Mouse (Mus musculus): ENCODE measurements around the gene Tmem30a. TPM values are rescaled to one million over a fixed set of nuclear protein-coding genes. Genes with fewer than 3 reads are reported as not detected.

Gene Tmem30a
- polyA plus RNA-seq, 1 experiment, result 23.0 TPM

DNA sequence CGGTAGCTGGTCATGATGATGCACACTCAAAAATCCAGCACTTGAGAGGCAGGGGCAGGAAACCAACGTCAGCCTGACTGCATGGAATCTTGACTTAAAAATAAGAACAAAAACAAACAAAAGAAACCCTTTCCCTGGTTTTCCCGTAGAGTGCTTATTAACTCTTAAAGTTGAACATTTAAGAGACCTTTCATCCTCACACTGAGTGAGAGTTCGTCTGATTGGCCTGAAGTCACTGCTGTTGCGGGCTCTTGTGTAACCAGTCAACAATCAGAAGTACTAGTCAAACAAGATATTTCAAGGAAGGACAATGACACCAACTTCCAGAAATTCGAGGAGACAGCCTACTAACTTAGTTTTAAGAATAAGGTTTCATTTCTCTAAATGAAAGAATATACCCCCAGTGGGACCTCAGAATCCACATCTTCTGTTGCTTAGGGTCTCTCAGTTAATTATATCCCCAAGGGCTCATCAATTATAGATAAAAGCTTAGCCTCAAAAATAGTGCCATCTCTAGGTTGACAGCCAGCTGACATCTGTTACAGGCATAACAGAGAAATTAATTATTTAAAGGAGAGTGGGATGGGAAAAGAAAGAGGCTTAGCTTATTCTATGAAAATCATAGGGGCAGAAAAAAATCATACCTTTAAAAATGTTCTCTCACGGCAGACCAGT lies 3.3 kb upstream of the Tmem30a start:
- DNase-seq (ENCODE audit: low read depth in 1 of 2, low spot score in 2 of 2), result no peak
- WGBS, result 81% methylated on average over 7 of the region's 7 CpGs
- TF ChIP-seq POLR2A (IDR thresholded peaks at IDR 0.05; ENCODE audit: low read depth, low read length), result no peak
- no peak for TF ChIP-seq CTCF (IDR thresholded peaks at IDR 0.05; ENCODE audit: extremely low read depth, insufficient read depth, insufficient read length, insufficient replicate concordance)
- Histone ChIP-seq H3K4me3 (ENCODE audit: extremely low read depth, insufficient read depth, insufficient read length) (no peak overlapping the region), H3K36me3 (ENCODE audit: control insufficient read depth, insufficient read depth, low read length) (no peaks in the 10 kb centered on the region), H3K27ac (ENCODE audit: insufficient read depth, low read length) (no peak overlapping the region), H3K27me3 (ENCODE audit: control insufficient read depth, insufficient read depth, low read length) (no peaks in the 10 kb centered on the region), H3K4me1 (ENCODE audit: control insufficient read depth, insufficient read depth, insufficient read length) (no peaks in the 10 kb centered on the region)

DNA sequence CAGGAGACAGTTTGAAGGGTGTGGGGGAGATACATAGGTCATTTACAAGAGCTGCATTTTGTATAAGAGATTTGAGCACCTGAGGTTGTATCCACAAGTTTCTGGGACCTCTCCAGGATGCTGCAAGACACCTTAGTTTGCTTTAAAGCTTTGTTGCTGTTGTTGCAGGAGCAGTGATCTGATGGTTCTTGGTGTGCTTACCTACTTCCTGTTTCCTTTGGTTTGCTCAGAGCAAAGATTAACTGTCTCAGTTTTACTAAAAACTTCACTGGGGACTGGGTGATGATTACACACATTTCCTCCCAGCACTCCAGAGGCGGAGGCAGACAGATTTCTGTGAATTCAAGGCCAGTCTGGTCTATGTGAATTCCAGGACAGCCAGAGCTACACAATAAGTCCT lies 1.8 kb upstream of the Tmem30a start:
- no peak overlapping the region for H3K4me3 ChIP-seq (ENCODE audit: extremely low read depth, insufficient read depth, insufficient read length)
- H3K27ac ChIP-seq (ENCODE audit: insufficient read depth, low read length), result peak overlapping the region; percentile 47; the same call in 1 of the 2 replicates
- H3K4me1 ChIP-seq (ENCODE audit: control insufficient read depth, insufficient read depth, insufficient read length), result peaks cover 1% of the 10 kb centered on the region; the same call in 1 of the 2 replicates
- TF ChIP-seq POLR2A (IDR thresholded peaks at IDR 0.05; ENCODE audit: low read depth, low read length) (no peak), CTCF (IDR thresholded peaks at IDR 0.05; ENCODE audit: extremely low read depth, insufficient read depth, insufficient read length, insufficient replicate concordance) (no peak)
- WGBS, result 26% methylated on average over 1 of the region's 1 CpGs
- peak in 1 of 2 experiments; percentile 21 for DNase-seq (ENCODE audit: low read depth in 1 of 2, low spot score in 2 of 2)
- H3K27me3 ChIP-seq (ENCODE audit: control insufficient read depth, insufficient read depth, low read length), result no peaks in the 10 kb centered on the region
- H3K36me3 ChIP-seq (ENCODE audit: control insufficient read depth, insufficient read depth, low read length), result no peaks in the 10 kb centered on the region

GRCm38 (mm10) chr9:79785794-79786085 lies 7.6 kb downstream of the Tmem30a start:
- Histone ChIP-seq H3K27ac (ENCODE audit: insufficient read depth, low read length) (no peak overlapping the region), H3K27me3 (ENCODE audit: control insufficient read depth, insufficient read depth, low read length) (no peaks in the 10 kb centered on the region), H3K4me1 (ENCODE audit: control insufficient read depth, insufficient read depth, insufficient read length) (peaks cover 7% of the 10 kb centered on the region), H3K4me3 (ENCODE audit: extremely low read depth, insufficient read depth, insufficient read length) (no peak overlapping the region), H3K36me3 (ENCODE audit: control insufficient read depth, insufficient read depth, low read length) (no peaks in the 10 kb centered on the region)
- TF ChIP-seq POLR2A (IDR thresholded peaks at IDR 0.05; ENCODE audit: low read depth, low read length) (no peak), CTCF (IDR thresholded peaks at IDR 0.05; ENCODE audit: extremely low read depth, insufficient read depth, insufficient read length, insufficient replicate concordance) (no peak)
- DNase-seq (ENCODE audit: low read depth in 1 of 2, low spot score in 2 of 2), result no peak
- 65% methylated on average over 2 of the region's 2 CpGs for WGBS

DNA sequence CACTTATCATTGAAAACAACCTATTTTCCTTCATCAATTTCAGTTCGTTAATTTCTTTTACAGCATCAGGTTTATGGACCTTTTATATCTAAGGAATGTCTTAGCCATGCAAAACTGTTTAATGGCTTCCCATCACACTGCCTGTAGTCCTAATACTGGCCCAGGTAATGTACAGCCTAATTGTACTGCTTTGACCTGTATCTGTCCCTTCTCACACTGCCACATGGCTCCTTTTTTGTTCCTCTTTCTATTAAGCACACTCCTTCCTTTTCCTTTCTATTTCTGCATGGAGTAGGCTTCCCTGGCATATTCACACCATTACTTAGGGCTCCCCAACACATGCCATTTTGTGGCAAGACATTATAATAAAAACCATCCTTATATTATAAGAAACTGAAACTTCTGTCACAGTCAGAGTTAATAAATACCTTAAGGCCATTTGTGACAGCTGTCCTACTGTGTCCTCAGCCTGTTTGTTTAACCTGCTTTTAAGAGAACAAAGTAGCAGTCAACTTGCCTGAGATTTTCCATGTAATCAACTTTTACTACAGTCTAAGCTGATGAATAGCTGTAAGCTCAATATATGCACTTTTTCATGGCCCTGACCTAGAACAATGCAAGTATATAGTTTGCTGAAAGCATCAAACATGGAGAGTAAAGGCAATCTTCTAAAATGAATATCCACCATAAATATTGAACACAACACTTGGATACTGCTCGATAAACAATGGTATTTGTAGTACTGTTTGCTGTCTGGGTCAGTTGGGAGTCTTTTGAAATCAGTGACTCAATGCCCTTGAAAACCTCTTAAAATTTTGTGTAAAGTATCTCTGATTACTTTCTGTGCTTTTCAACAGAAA lies 8.1 kb downstream of the Tmem30a start:
- WGBS, result 83% methylated on average over 2 of the region's 2 CpGs
- no peaks in the 10 kb centered on the region for H3K27me3 ChIP-seq (ENCODE audit: control insufficient read depth, insufficient read depth, low read length)
- H3K4me3 ChIP-seq (ENCODE audit: extremely low read depth, insufficient read depth, insufficient read length), result no peak overlapping the region
- no peak overlapping the region for H3K27ac ChIP-seq (ENCODE audit: insufficient read depth, low read length)
- no peaks in the 10 kb centered on the region for H3K36me3 ChIP-seq (ENCODE audit: control insufficient read depth, insufficient read depth, low read length)
- no peak for TF ChIP-seq POLR2A (IDR thresholded peaks at IDR 0.05; ENCODE audit: low read depth, low read length)
- TF ChIP-seq CTCF (IDR thresholded peaks at IDR 0.05; ENCODE audit: extremely low read depth, insufficient read depth, insufficient read length, insufficient replicate concordance), result no peak
- H3K4me1 ChIP-seq (ENCODE audit: control insufficient read depth, insufficient read depth, insufficient read length), result peaks cover 7% of the 10 kb centered on the region
- DNase-seq (ENCODE audit: low read depth in 1 of 2, low spot score in 2 of 2), result no peak

DNA sequence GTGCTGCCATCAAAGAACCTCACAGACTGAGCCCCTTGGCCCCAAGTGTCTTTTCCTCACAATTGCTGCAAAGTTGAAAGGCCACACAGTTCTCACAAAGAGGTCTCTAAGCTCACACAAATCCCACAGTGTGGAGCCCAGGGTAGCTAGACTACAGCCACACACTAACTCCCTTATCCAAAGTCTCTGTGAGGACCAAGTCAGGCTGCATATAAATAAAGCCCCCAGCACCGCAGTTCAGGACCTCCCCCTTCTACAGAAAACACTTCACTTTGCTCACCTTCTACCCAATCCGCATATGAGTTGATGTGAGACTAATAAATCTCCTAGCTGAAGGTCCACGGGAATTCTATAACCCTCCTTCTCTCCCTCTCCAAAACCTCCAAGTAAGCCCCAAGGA lies 8.9 kb downstream of the Tmem30a start:
- Histone ChIP-seq H3K36me3 (ENCODE audit: control insufficient read depth, insufficient read depth, low read length) (no peaks in the 10 kb centered on the region), H3K27me3 (ENCODE audit: control insufficient read depth, insufficient read depth, low read length) (no peaks in the 10 kb centered on the region), H3K4me3 (ENCODE audit: extremely low read depth, insufficient read depth, insufficient read length) (no peak overlapping the region), H3K27ac (ENCODE audit: insufficient read depth, low read length) (no peak overlapping the region), H3K4me1 (ENCODE audit: control insufficient read depth, insufficient read depth, insufficient read length) (peaks cover 5% of the 10 kb centered on the region)
- TF ChIP-seq POLR2A (IDR thresholded peaks at IDR 0.05; ENCODE audit: low read depth, low read length) (no peak), CTCF (IDR thresholded peaks at IDR 0.05; ENCODE audit: extremely low read depth, insufficient read depth, insufficient read length, insufficient replicate concordance) (no peak)
- WGBS, result 79% methylated on average over 3 of the region's 3 CpGs
- no peak for DNase-seq (ENCODE audit: low read depth in 1 of 2, low spot score in 2 of 2)

DNA sequence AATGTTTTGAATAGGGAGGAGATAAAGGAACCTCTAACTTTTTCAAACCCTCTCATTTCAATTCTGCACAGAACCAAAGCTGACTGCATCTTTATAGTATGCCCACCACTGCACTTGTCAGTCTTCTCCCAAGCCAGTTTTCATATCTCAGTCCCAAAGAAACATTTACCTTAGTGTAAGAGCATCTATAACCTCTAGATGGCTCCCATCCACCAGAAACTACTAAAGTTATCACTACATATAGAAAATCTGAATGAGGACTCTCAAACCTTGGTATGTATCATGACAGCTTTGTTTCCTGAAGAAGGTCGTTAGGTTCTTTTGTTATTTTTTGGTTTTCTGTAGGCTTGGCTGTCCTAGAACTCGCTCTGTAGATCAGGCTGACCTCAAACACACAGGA lies 14.0 kb downstream of the Tmem30a start:
- 57% methylated on average over 2 of the region's 2 CpGs for WGBS
- DNase-seq (ENCODE audit: low read depth in 1 of 2, low spot score in 2 of 2), result peak in 1 of 2 experiments; percentile 9
- H3K27me3 ChIP-seq (ENCODE audit: control insufficient read depth, insufficient read depth, low read length), result no peaks in the 10 kb centered on the region

More for the DNA sequence above, 14.0 kb downstream of the Tmem30a start:
- H3K36me3 ChIP-seq (ENCODE audit: control insufficient read depth, insufficient read depth, low read length), result peaks cover 5% of the 10 kb centered on the region
- no peak for TF ChIP-seq CTCF (IDR thresholded peaks at IDR 0.05; ENCODE audit: extremely low read depth, insufficient read depth, insufficient read length, insufficient replicate concordance)
- no peak for TF ChIP-seq POLR2A (IDR thresholded peaks at IDR 0.05; ENCODE audit: low read depth, low read length)
- H3K4me3 ChIP-seq (ENCODE audit: extremely low read depth, insufficient read depth, insufficient read length), result no peak overlapping the region
- no peaks in the 10 kb centered on the region for H3K4me1 ChIP-seq (ENCODE audit: control insufficient read depth, insufficient read depth, insufficient read length)
- H3K27ac ChIP-seq (ENCODE audit: insufficient read depth, low read length), result no peak overlapping the region

All from spleen, adult 2 months (tissue).